Mouse (Mus musculus): ENCODE results near the gene Inhbe. TPM values are rescaled to one million over a fixed set of nuclear protein-coding genes. Genes with fewer than 3 reads are reported as not detected.

The Inhbe gene
- polyA plus RNA-seq, 1 experiment from 2014 or later, result 0.02 TPM

DNA sequence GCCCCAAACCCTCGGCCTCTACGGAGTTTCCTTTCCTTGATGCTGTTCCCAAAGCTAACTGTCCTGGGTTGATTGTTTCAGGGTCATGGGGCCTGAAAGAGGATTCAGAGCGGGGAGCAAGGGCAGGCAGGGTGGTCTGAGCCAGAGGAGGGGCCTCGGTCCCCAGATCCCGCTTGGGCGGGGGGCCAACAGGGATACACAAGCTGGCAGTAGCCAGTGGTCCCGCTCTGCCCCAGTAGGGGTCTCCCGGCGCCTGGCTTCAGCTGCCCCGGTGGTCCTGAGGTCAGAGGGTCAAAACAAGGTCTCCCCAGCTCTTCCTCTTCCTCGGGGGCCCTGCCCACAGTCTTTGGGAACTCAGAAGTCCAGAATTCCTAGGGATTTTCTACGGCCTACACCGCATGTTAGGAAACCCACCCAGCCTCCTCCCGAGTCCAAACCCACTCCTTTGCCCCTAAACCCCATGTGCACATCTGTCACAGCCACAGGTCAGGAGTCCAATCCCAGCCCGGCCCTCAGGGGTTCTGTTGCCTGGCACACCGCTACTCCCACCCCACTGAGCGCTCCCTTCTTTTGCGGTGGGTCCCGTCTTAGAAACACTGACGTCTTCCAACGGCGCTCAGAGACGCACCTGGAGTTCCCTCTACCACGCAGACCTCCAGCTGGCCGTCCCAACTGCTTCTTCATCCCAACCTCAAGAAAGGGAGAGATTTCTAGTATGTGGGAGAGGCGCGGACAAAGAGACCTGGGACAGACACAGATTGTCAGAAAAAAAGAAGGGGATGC lies 13.4 kb downstream of the Inhbe start:
- H3K4me1 ChIP-seq, result peaks cover 45% of the 10 kb centered on the region
- peak overlapping the region; percentile 94 for H3K27ac ChIP-seq (replicated peaks)
- peaks cover 22% of the 10 kb centered on the region for H3K36me3 ChIP-seq
- H3K9me3 ChIP-seq (replicated peaks), result no peaks in the 10 kb centered on the region
- WGBS, result under 1% methylated on average over 27 of the region's 27 CpGs
- DNase-seq (ENCODE audit: low spot score), result peak; percentile 87
- H3K4me3 ChIP-seq, result peak overlapping the region; percentile 64
- peaks cover 49% of the 10 kb centered on the region for H3K27me3 ChIP-seq (ENCODE audit: low read depth, poor library complexity, severe bottlenecking)

DNA sequence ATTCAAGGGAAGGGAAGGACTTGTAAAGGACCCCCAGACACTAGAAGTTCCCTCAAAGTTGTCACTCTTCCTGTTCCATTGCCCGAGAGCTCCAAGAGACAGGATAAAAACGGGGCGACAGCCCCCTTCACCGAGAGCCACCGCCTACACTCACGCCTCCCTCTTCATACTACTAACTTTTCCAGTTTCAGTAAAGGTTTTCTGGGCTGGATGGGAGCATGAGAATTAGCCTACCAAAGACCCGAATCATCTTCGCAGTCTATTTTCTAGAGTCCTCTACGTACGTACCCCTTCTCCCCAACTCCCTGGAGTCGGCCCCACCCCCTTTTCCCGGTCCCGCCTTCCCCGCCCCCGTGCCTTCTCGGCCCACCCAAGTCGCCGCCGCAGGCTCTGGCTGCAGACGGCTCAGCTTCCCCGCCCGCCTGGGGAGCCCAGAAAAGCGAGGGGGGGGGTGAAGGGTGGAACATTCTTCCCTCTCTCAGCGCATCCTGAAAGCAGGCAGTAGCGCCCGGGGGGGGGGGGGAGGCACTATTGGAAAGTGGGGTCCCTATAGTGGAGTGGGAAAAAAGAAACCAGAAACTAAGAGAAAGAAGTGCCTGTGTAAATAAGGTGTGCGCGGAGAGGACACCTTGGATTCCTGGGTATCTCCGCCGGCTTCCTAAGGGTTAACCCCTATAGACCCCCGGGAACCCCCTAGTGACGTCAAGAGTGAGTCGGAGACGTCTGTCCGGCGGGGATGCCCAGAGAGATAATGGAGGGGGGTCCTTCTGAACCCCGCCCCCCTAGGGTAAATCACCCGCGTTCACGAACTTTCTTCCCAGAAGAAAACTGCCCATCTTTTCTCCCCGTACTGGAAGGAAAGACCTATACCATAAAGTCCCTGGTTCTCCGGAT lies 14.3 kb downstream of the Inhbe start:
- WGBS, result under 1% methylated on average over 41 of the region's 42 CpGs
- H3K27ac ChIP-seq (replicated peaks), result peak overlapping the region; percentile 94
- H3K9me3 ChIP-seq (replicated peaks), result no peaks in the 10 kb centered on the region
- DNase-seq (ENCODE audit: low spot score), result peak; percentile 84
- peaks cover 29% of the 10 kb centered on the region for H3K36me3 ChIP-seq
- H3K27me3 ChIP-seq (ENCODE audit: low read depth, poor library complexity, severe bottlenecking), result peaks cover 49% of the 10 kb centered on the region
- H3K4me3 ChIP-seq, result peak overlapping the region; percentile 64
- H3K4me1 ChIP-seq, result peaks cover 45% of the 10 kb centered on the region

DNA sequence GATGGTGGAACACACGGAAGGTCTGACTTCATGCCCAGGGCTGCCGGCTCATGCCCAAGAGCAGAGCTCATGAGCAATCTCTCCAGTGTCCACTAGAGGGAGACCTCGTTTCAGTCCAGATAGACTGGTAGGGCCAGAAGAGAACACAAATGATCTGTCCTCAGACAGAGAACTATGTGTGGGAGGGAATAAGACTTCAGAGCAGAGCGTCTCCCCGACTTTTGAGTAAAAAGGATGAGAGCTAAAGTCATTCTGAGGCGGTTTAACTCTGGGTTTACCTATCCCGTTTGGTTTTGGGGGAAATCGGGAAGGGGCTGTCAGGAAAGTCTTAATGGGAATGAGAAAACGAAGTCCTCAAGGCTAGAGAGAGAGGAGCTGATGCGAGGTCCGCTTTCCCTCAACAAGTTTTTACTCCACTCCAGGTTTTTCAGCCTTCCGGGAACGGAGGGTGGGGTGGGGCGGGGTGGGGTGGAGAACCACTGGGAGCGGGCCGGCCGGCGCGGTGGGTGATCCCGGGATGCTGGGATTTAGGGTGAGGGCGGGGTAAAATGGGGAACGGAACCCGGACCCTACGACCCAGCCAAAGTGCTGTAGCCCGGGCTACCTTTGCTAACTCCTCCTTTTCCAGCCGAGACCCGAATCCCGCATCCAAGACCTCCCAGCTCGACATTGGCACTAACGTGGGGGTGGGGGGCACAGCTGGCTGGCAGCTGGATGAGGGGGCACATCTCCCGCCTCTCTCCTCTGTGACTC lies 15.1 kb downstream of the Inhbe start:
- peak overlapping the region; percentile 94 for H3K27ac ChIP-seq (replicated peaks)
- peaks cover 36% of the 10 kb centered on the region for H3K36me3 ChIP-seq
- H3K4me1 ChIP-seq, result peaks cover 45% of the 10 kb centered on the region
- peak; percentile 89 for DNase-seq (ENCODE audit: low spot score)
- peak overlapping the region; percentile 64 for H3K4me3 ChIP-seq
- peaks cover 49% of the 10 kb centered on the region for H3K27me3 ChIP-seq (ENCODE audit: low read depth, poor library complexity, severe bottlenecking)
- no peaks in the 10 kb centered on the region for H3K9me3 ChIP-seq (replicated peaks)
- under 1% methylated on average over 31 of the region's 31 CpGs for WGBS

GRCm38 (mm10) chr10:127337536-127338099 lies 16.6 kb downstream of the Inhbe start:
- no peak overlapping the region for H3K4me3 ChIP-seq
- peaks cover 45% of the 10 kb centered on the region for H3K4me1 ChIP-seq
- WGBS, result 88% methylated on average over 6 of the region's 6 CpGs
- H3K36me3 ChIP-seq, result peaks cover 48% of the 10 kb centered on the region
- no peak for DNase-seq (ENCODE audit: low spot score)
- H3K27ac ChIP-seq (replicated peaks), result no peak overlapping the region
- H3K27me3 ChIP-seq (ENCODE audit: low read depth, poor library complexity, severe bottlenecking), result peaks cover 49% of the 10 kb centered on the region
- H3K9me3 ChIP-seq (replicated peaks), result no peaks in the 10 kb centered on the region

GRCm38 (mm10) chr10:127336952-127337351 lies 17.3 kb downstream of the Inhbe start:
- Histone ChIP-seq H3K9me3 (replicated peaks) (no peaks in the 10 kb centered on the region), H3K4me1 (peaks cover 44% of the 10 kb centered on the region), H3K27me3 (ENCODE audit: low read depth, poor library complexity, severe bottlenecking) (peaks cover 48% of the 10 kb centered on the region), H3K27ac (replicated peaks) (no peak overlapping the region), H3K36me3 (peaks cover 55% of the 10 kb centered on the region), H3K4me3 (no peak overlapping the region)
- DNase-seq (ENCODE audit: low spot score), result no peak
- 73% methylated on average over 5 of the region's 5 CpGs for WGBS

DNA sequence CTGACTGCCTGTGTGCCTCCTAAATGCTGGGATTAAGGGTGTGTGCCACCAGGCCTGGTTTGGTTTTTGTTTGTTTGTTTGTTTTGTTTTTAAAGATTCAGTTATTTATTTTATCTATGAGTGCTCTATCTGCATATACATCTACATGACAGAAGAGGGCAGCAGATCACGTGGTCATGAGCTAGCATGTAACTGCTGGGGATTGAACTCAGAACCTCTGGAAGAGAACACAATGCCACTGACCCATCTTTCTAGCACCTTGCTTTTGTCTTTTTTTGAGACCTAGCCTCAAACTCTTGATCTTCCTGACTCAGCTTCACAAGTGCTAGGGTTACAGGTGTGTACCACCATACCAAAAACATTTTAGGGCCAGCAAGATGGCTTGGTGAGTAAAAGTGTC lies 18.9 kb downstream of the Inhbe start:
- Histone ChIP-seq H3K27me3 (ENCODE audit: low read depth, poor library complexity, severe bottlenecking) (peaks cover 48% of the 10 kb centered on the region), H3K9me3 (replicated peaks) (no peaks in the 10 kb centered on the region), H3K4me1 (peaks cover 27% of the 10 kb centered on the region), H3K4me3 (no peak overlapping the region), H3K36me3 (peaks cover 72% of the 10 kb centered on the region), H3K27ac (replicated peaks) (no peak overlapping the region)
- no peak for DNase-seq (ENCODE audit: low spot score)
- 62% methylated on average over 1 of the region's 1 CpGs for WGBS

DNA sequence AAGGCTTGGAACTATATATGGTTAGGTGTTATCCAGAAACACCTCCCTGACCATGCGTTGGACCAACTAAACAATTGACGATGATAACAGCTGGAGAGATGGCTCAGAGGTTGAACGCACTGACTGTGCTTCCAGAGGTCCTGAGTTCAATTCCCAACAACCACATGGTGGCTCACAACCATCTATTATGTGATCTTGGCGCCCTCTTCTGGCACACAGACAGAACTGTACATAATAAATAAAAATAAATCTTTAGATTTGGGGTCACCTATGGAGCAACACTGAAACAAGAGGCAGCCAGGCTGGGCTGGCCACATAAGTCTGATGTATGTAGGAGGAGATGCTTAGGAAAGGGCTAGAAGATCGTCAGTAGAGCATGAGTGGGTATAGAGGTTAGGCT lies 21.1 kb downstream of the Inhbe start:
- Histone ChIP-seq H3K4me3 (no peak overlapping the region), H3K4me1 (peaks cover 6% of the 10 kb centered on the region), H3K27ac (replicated peaks) (no peak overlapping the region), H3K9me3 (replicated peaks) (no peaks in the 10 kb centered on the region), H3K27me3 (ENCODE audit: low read depth, poor library complexity, severe bottlenecking) (peaks cover 57% of the 10 kb centered on the region), H3K36me3 (peaks cover 76% of the 10 kb centered on the region)
- WGBS, result 70% methylated on average over 5 of the region's 5 CpGs
- no peak for DNase-seq (ENCODE audit: low spot score)

DNA sequence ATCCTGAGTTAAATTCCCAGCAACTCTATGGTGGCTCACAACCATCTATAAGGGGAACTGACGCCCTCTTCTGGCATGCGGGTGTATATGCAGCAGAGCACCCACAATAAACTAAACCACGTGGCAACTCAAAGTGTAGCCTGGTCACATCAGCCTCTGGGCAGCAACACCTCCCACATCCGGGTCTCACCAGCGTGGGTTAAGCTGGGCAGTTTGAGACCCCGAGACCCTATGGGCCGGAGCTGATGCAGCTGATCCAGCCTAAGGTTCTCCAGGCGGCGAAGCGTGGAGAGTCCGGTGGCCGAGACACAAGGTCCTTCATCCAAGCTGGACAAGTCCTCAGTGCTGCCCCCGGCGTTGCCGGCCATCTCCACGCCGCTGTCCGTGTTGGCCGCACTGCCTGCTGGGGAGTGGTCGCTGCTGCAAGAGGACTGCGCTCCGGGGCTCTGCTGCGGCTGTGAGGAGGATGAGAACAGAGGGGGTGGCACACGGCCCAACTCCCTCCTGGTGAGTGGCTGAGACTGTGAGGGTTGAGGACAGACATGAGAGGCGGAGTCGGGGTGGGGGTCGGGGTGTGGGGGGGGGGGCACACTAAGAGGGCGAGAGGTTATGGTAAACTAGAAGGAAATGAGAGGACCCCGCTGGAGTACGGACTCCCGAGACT lies 21.9 kb downstream of the Inhbe start:
- H3K4me3 ChIP-seq, result peak overlapping the region; percentile 41
- H3K9me3 ChIP-seq (replicated peaks), result no peaks in the 10 kb centered on the region
- H3K27ac ChIP-seq (replicated peaks), result peak overlapping the region; percentile 76
- peak; percentile 52 for DNase-seq (ENCODE audit: low spot score)
- peaks cover 6% of the 10 kb centered on the region for H3K4me1 ChIP-seq
- H3K36me3 ChIP-seq, result peaks cover 69% of the 10 kb centered on the region
- peaks cover 57% of the 10 kb centered on the region for H3K27me3 ChIP-seq (ENCODE audit: low read depth, poor library complexity, severe bottlenecking)
- WGBS, result 38% methylated on average over 31 of the region's 31 CpGs

DNA sequence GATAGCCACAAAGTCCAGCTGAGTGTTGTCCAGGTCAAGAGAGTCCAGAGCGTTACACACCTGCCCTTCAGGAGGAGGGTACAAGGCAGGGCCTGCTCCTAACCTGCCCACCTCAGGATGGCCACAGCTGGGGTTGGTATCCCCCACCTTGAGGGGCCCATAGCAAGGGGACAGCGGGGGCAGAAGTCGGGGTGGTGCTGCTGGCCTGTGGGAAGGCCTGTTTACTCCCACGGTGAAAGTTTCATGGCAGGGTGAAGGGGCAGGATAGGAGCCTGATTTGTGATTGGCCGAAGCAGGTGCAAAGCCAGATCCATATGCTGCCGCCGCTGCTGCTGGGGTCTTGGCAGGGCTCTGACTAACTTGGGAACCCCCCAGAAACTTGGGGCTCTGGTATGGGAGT lies 24.0 kb downstream of the Inhbe start:
- Histone ChIP-seq H3K27me3 (ENCODE audit: low read depth, poor library complexity, severe bottlenecking) (peaks cover 73% of the 10 kb centered on the region), H3K9me3 (replicated peaks) (no peaks in the 10 kb centered on the region), H3K27ac (replicated peaks) (no peak overlapping the region), H3K4me3 (no peak overlapping the region), H3K4me1 (peaks cover 21% of the 10 kb centered on the region), H3K36me3 (peaks cover 48% of the 10 kb centered on the region)
- WGBS, result 90% methylated on average over 7 of the region's 7 CpGs
- DNase-seq (ENCODE audit: low spot score), result no peak

GRCm38 (mm10) chr10:127327461-127328145 lies 26.6 kb downstream of the Inhbe start:
- peaks cover 98% of the 10 kb centered on the region for H3K27me3 ChIP-seq (ENCODE audit: low read depth, poor library complexity, severe bottlenecking)
- H3K27ac ChIP-seq (replicated peaks), result no peak overlapping the region
- no peak for DNase-seq (ENCODE audit: low spot score)
- H3K9me3 ChIP-seq (replicated peaks), result no peaks in the 10 kb centered on the region
- peaks cover 28% of the 10 kb centered on the region for H3K36me3 ChIP-seq
- WGBS, result 51% methylated on average over 18 of the region's 18 CpGs
- peaks cover 20% of the 10 kb centered on the region for H3K4me1 ChIP-seq
- no peak overlapping the region for H3K4me3 ChIP-seq

- Histone ChIP-seq H3K27me3 (ENCODE audit: low read depth, poor library complexity, severe bottlenecking) (peaks cover 99% of the 10 kb centered on the region), H3K36me3 (peaks cover 20% of the 10 kb centered on the region), H3K4me3 (peak overlapping the region; percentile 56), H3K9me3 (replicated peaks) (no peaks in the 10 kb centered on the region), H3K4me1 (peaks cover 15% of the 10 kb centered on the region), H3K27ac (replicated peaks) (peak overlapping the region; percentile 19; the same call in 1 of the 2 replicates)
- WGBS, result 5% methylated on average over 29 of the region's 29 CpGs
- no peak for DNase-seq (ENCODE audit: low spot score)
Measured at GRCm38 (mm10) chr10:127326828-127327227, 27.4 kb downstream of the Inhbe start.
